Comparison of ENCODE assay signal across 39 mouse cellular contexts in genomic region chr11:71289490-71289889, GRCm38 (mm10). TPM values are rescaled to one million over a fixed set of nuclear protein-coding genes. Genes with fewer than 3 reads are reported as not detected.
"Had no signal": no experiment of that assay in that cellular context is flagged by ENCODE, and none has a peak within 500 bp of the region (broad histone marks: within the 10 kb centered on the region; RNA-seq: fewer than 3 reads in every experiment).

No protein-coding gene starts in this region.

- H3K9ac ChIP-seq: heart, embryonic 12.5 days; heart, embryonic 13.5 days; heart, embryonic 15.5 days; hindbrain, embryonic 12.5 days; hindbrain, embryonic 13.5 days; hindbrain, embryonic 14.5 days; hindbrain, embryonic 15.5 days; intestine, embryonic 15.5 days; kidney, embryonic 15.5 days had no signal

- H3K27ac ChIP-seq: heart, embryonic 10.5 days; heart, embryonic 13.5 days; heart, embryonic 15.5 days; hindbrain, embryonic 10.5 days; hindbrain, embryonic 12.5 days; hindbrain, embryonic 13.5 days; hindbrain, embryonic 14.5 days; hindbrain, embryonic 15.5 days; hindbrain, postnatal 0 days; intestine, embryonic 15.5 days; kidney, embryonic 15.5 days; kidney, postnatal 0 days; layer of hippocampus, adult 2 months had no signal

- H3K4me2 ChIP-seq: heart, embryonic 11.5 days; heart, embryonic 12.5 days; heart, embryonic 13.5 days; heart, embryonic 15.5 days; hindbrain, embryonic 12.5 days; hindbrain, embryonic 13.5 days; hindbrain, embryonic 14.5 days; hindbrain, embryonic 15.5 days; intestine, embryonic 15.5 days; kidney, embryonic 15.5 days had no signal

- H3K36me3 ChIP-seq: heart, embryonic 10.5 days; heart, embryonic 12.5 days; heart, embryonic 13.5 days; heart, embryonic 15.5 days; hindbrain, embryonic 10.5 days; hindbrain, embryonic 12.5 days; hindbrain, embryonic 13.5 days; hindbrain, embryonic 15.5 days; intestine, embryonic 15.5 days; kidney, embryonic 15.5 days had no signal

- ATAC-seq: hindbrain, embryonic 16.5 days; hindbrain, postnatal 0 days; inflammation-experienced regulatory T-cells, adult 6 months; intestine, embryonic 15.5 days; intestine, embryonic 16.5 days; intestine, postnatal 0 days had no signal

- H3K4me3 ChIP-seq: heart, embryonic 10.5 days; heart, embryonic 12.5 days; heart, embryonic 13.5 days; heart, embryonic 15.5 days; hindbrain, embryonic 10.5 days; hindbrain, embryonic 12.5 days; hindbrain, embryonic 13.5 days; hindbrain, embryonic 15.5 days; intestine, embryonic 15.5 days; kidney, embryonic 15.5 days; layer of hippocampus, adult 2 months had no signal

- H3K9me3 ChIP-seq: heart, embryonic 10.5 days; heart, embryonic 12.5 days; heart, embryonic 13.5 days; heart, embryonic 15.5 days; hindbrain, embryonic 10.5 days; hindbrain, embryonic 12.5 days; hindbrain, embryonic 13.5 days; hindbrain, embryonic 15.5 days; intestine, embryonic 15.5 days; kidney, embryonic 15.5 days had no signal

- H3K4me1 ChIP-seq: heart, embryonic 10.5 days; heart, embryonic 12.5 days; heart, embryonic 13.5 days; heart, embryonic 15.5 days; hindbrain, embryonic 12.5 days; hindbrain, embryonic 13.5 days; hindbrain, embryonic 15.5 days; intestine, embryonic 15.5 days; kidney, embryonic 15.5 days had no signal

- H3K27me3 ChIP-seq: heart, embryonic 12.5 days; heart, embryonic 13.5 days; heart, embryonic 15.5 days; hindbrain, embryonic 12.5 days; hindbrain, embryonic 13.5 days; hindbrain, embryonic 15.5 days; intestine, embryonic 15.5 days; kidney, embryonic 15.5 days had no signal

- DNase-seq: heart, postnatal 10 days; heart, postnatal 14 days; heart, postnatal 36 days; heart, postnatal 4 days; kidney, adult 11 months; kidney, adult 18-20 months; kidney, adult 2 months; kidney, adult 8-10 months; kidney, adult 9 months; kidney, postnatal 10 days; kidney, postnatal 14 days; kidney, postnatal 25 days; kidney, postnatal 36 days; kidney, postnatal 4 days; layer of hippocampus, adult 9-11 months; layer of hippocampus, postnatal 36 days had no signal

RNA-seq across cellular contexts. Expression of gene Nlrp1b, which starts 59.0 kb away (rescaled TPM):
- polyA plus RNA-seq: heart, embryonic 10.5 days; heart, embryonic 11.5 days; heart, embryonic 12.5 days; heart, embryonic 13.5 days; heart, embryonic 14.5 days; heart, embryonic 15.5 days; hindbrain, embryonic 10.5 days; hindbrain, embryonic 12.5 days; hindbrain, embryonic 13.5 days; hindbrain, embryonic 14.5 days; hindbrain, embryonic 15.5 days; hindbrain, embryonic 16.5 days; hindbrain, postnatal 0 days; intestine, embryonic 14.5 days; kidney, embryonic 14.5 days; kidney, embryonic 15.5 days; kidney, embryonic 16.5 days; kidney, postnatal 0 days had no signal
